8 mouse cellular contexts compared by ENCODE assay signal in the genomic region with DNA sequence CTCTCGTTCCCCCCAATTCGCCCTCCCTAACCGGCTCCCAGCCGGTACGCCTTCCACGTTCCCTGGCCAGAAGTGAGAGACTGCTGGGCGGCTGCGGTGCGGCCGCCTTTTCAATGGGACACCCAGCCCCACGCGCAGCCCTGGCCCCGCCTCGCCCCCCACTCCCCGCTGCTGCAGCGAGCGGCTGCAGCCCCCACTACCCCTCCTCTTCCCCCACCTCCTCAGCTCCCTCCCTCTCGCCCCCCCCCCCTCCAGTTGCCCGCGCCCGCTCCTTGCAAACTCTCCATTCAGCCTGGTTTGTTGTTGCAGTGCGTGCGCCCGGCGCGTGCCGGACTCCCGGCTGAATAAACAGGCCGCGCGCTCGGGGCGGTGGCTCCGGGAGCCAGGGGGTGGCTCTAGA. TPM values are rescaled to one million over a fixed set of nuclear protein-coding genes. Genes with fewer than 3 reads are reported as not detected.
DNase-seq lines count a peak whose midpoint lies in the region; ATAC-seq and TF ChIP-seq lines count a peak whose summit lies in the region.

Gene Ascl1 (minus strand): TSS at position 85 of the 400 bp plus-strand sequence.

- intact Hi-C loops in left cerebral cortex, adult 2 months (cut with DNase I) = loop anchor here (5.0 kb wide), 1 partner anchor 281 kb away; no protein-coding TSS in a partner anchor

- H3K9ac ChIP-seq in embryonic facial prominence, embryonic 11.5 days (replicated peaks; ENCODE audit: low read length) = peak within 1 kb of the TSS; percentile 62
- H3K9ac ChIP-seq in hindbrain, embryonic 12.5 days = peak within 1 kb of the TSS; percentile 86
- H3K9ac ChIP-seq in midbrain, embryonic 14.5 days (replicated peaks; ENCODE audit: low read length) = peak within 1 kb of the TSS; percentile 88

- no peaks in the 10 kb centered on the region for H3K4me1 ChIP-seq in embryonic facial prominence, embryonic 11.5 days (ENCODE audit: control insufficient read depth, insufficient read depth, low read length)
- peaks cover 46% of the 10 kb centered on the region for H3K4me1 ChIP-seq in hindbrain, embryonic 12.5 days
- peaks cover 36% of the 10 kb centered on the region for H3K4me1 ChIP-seq in midbrain, embryonic 14.5 days (ENCODE audit: control insufficient read depth, insufficient read depth, low read length)

- no peaks in the 10 kb centered on the region for H3K36me3 ChIP-seq in embryonic facial prominence, embryonic 11.5 days (replicated peaks; ENCODE audit: control insufficient read depth, insufficient read depth, low read depth, low read length)
- H3K36me3 ChIP-seq in hindbrain, embryonic 12.5 days = no peaks in the 10 kb centered on the region
- H3K36me3 ChIP-seq in midbrain, embryonic 14.5 days (ENCODE audit: control insufficient read depth, insufficient read depth, low read length) = no peaks in the 10 kb centered on the region

- H3K4me3 ChIP-seq in left cerebral cortex, adult 2 months = peak within 1 kb of the TSS; percentile 64
- peak within 1 kb of the TSS; percentile 62 for H3K4me3 ChIP-seq in embryonic facial prominence, embryonic 11.5 days (ENCODE audit: low read depth, low read length)
- peak within 1 kb of the TSS; percentile 70 for H3K4me3 ChIP-seq in hindbrain, embryonic 12.5 days
- peak within 1 kb of the TSS; percentile 80 for H3K4me3 ChIP-seq in midbrain, embryonic 14.5 days (replicated peaks; ENCODE audit: low read depth, low read length)

- WGBS in embryonic facial prominence, embryonic 11.5 days = under 1% methylated on average over 31 of the region's 34 CpGs
- under 1% methylated on average over 29 of the region's 34 CpGs for WGBS in hindbrain, embryonic 12.5 days
- WGBS in midbrain, embryonic 14.5 days = under 1% methylated on average over 33 of the region's 34 CpGs

- H3K27me3 ChIP-seq in embryonic facial prominence, embryonic 11.5 days (ENCODE audit: control insufficient read depth, insufficient read depth, low read length) = peaks cover 54% of the 10 kb centered on the region
- H3K27me3 ChIP-seq in hindbrain, embryonic 12.5 days = peaks cover 49% of the 10 kb centered on the region
- no peaks in the 10 kb centered on the region for H3K27me3 ChIP-seq in midbrain, embryonic 14.5 days (ENCODE audit: control insufficient read depth, insufficient read depth, low read length)

- H3K9me3 ChIP-seq in embryonic facial prominence, embryonic 11.5 days (replicated peaks; ENCODE audit: control insufficient read depth, low read length) = no peaks in the 10 kb centered on the region
- H3K9me3 ChIP-seq in hindbrain, embryonic 12.5 days (replicated peaks) = no peaks in the 10 kb centered on the region
- 0 out of 2 replicates have a peak, but pooled peaks cover 2% of the 10 kb centered on the region for H3K9me3 ChIP-seq in midbrain, embryonic 14.5 days (ENCODE audit: control insufficient read depth, low read length)

- H3K4me2 ChIP-seq in embryonic facial prominence, embryonic 11.5 days (ENCODE audit: low read depth, low read length) = peak within 1 kb of the TSS; percentile 98
- peak within 1 kb of the TSS; percentile 73 for H3K4me2 ChIP-seq in hindbrain, embryonic 12.5 days (replicated peaks)
- peak within 1 kb of the TSS; percentile 81 for H3K4me2 ChIP-seq in midbrain, embryonic 14.5 days (ENCODE audit: low read length)

- peak in 1 of 2 experiments; percentile 37 for DNase-seq in left cerebral cortex, adult 2 months (ENCODE audit: extremely low spot score in 1 of 2, low spot score in 2 of 2)
- DNase-seq in left cerebral cortex, adult 11 months (ENCODE audit: low spot score) = no peak
- peak; percentile 68 for DNase-seq in embryonic facial prominence, embryonic 11.5 days (ENCODE audit: low spot score)
- peak; percentile 88 for DNase-seq in midbrain, embryonic 14.5 days
- DNase-seq in spleen, postnatal 4 days (ENCODE audit: low spot score in 2 of 2) = no peak
- no peak for DNase-seq in cerebellum, postnatal 36 days

- peak within 1 kb of the TSS; percentile 92 for H3K27ac ChIP-seq in left cerebral cortex, adult 2 months
- H3K27ac ChIP-seq in embryonic facial prominence, embryonic 11.5 days (replicated peaks; ENCODE audit: low read depth, low read length) = peak within 1 kb of the TSS; percentile 47; the same call in 1 of the 2 replicates
- H3K27ac ChIP-seq in hindbrain, embryonic 12.5 days = peak within 1 kb of the TSS; percentile 95
- peak within 1 kb of the TSS; percentile 95 for H3K27ac ChIP-seq in midbrain, embryonic 14.5 days (replicated peaks; ENCODE audit: low read depth, low read length)

- ATAC-seq in embryonic facial prominence, embryonic 11.5 days (replicated peaks; ENCODE audit: insufficient number of reproducible peaks, low FRiP score, low TSS enrichment, low read depth) = peak; percentile 42; the same call in 1 of the 2 replicates
- peak; percentile 60 for ATAC-seq in hindbrain, embryonic 12.5 days (ENCODE audit: low FRiP score)
- ATAC-seq in midbrain, embryonic 14.5 days (ENCODE audit: low FRiP score, low TSS enrichment) = peak; percentile 67
- no peak for ATAC-seq in monocyte, adult 5-6 weeks (replicated peaks; ENCODE audit: insufficient number of reproducible peaks, low FRiP score, low TSS enrichment, poor library complexity, severe bottlenecking)

- no peak for TF ChIP-seq CTCF in left cerebral cortex, adult 2 months (IDR thresholded peaks at IDR 0.05)

RNA-seq across cellular contexts. Expression of gene Ascl1, which starts in this region (rescaled TPM):
- 1 to 10 TPM; 6.1 to 6.2 TPM for total RNA-seq in left cerebral cortex, adult 2 months (2021)
- 10.6 and 11.1 TPM in 2 replicates for polyA plus RNA-seq in embryonic facial prominence, embryonic 11.5 days (2014; fragmentation: Nextera tagmentation; extraction: Ambion mirVana)
- polyA plus RNA-seq in hindbrain, embryonic 12.5 days (2016; fragmentation: Nextera tagmentation; extraction: Ambion mirVana) = 46.1 and 49.1 TPM in 2 replicates
- 19.2 and 30.5 TPM in 2 replicates for polyA plus RNA-seq in midbrain, embryonic 14.5 days (2014; fragmentation: Nextera tagmentation; extraction: Ambion mirVana)
- not detected in 3 replicates for total RNA-seq in monocyte, adult 5-6 weeks (2017)

Comparison
In these comparisons a context has a peak if more than half of its experiments do, and no peak if none do; other contexts are left out.
1. DNase-seq: peak in embryonic facial prominence, embryonic 11.5 days (single experiment) and midbrain, embryonic 14.5 days (single experiment); none in left cerebral cortex, adult 11 months (single experiment), spleen, postnatal 4 days (0 of 2) and cerebellum, postnatal 36 days (0 of 2).
2. Peak in every context shown above with its lines, with median percentiles within 50 percentile points of each other: H3K27ac ChIP-seq, H3K4me3 ChIP-seq, H3K4me2 ChIP-seq and H3K9ac ChIP-seq.